Mouse (Mus musculus): ENCODE data around the gene Fbn1.

GRCm38 (mm10) chr2:125293969-125294491 is 213.8 kb downstream of the Fbn1 start:
- TF ChIP-seq POLR2A (IDR thresholded peaks at IDR 0.05; ENCODE audit: borderline replicate concordance, control insufficient read depth, low read depth, low read length) (no peak), CTCF (IDR thresholded peaks at IDR 0.05; ENCODE audit: control insufficient read depth, insufficient read depth, low read length) (no peak)
